In genomic region chr1:74771467-74771844, GRCm38 (mm10) we compare ENCODE assay signal across 7 mouse cellular contexts. TPM values are rescaled to one million over a fixed set of nuclear protein-coding genes. Genes with fewer than 3 reads are reported as not detected.
DNase-seq lines count a peak whose midpoint lies in the region; ATAC-seq lines count a peak whose summit lies in the region.

No protein-coding gene starts in this region.

- H3K4me3 ChIP-seq in lung, embryonic 15.5 days: peak overlapping the region; percentile 48
- H3K4me3 ChIP-seq in forebrain, embryonic 15.5 days: peak overlapping the region; percentile 48
- peak overlapping the region; percentile 37 for H3K4me3 ChIP-seq in liver, embryonic 12.5 days
- peak overlapping the region; percentile 49 for H3K4me3 ChIP-seq in stomach, embryonic 15.5 days (replicated peaks)

- H3K4me1 ChIP-seq in lung, embryonic 15.5 days: peaks cover 29% of the 10 kb centered on the region
- peaks cover 29% of the 10 kb centered on the region for H3K4me1 ChIP-seq in forebrain, embryonic 15.5 days
- peaks cover 10% of the 10 kb centered on the region for H3K4me1 ChIP-seq in liver, embryonic 12.5 days
- peaks cover 25% of the 10 kb centered on the region for H3K4me1 ChIP-seq in stomach, embryonic 15.5 days

- H3K27ac ChIP-seq in lung, embryonic 15.5 days: no peak overlapping the region
- H3K27ac ChIP-seq in forebrain, embryonic 15.5 days (replicated peaks): no peak overlapping the region
- no peak overlapping the region for H3K27ac ChIP-seq in liver, embryonic 12.5 days
- no peak overlapping the region for H3K27ac ChIP-seq in stomach, embryonic 15.5 days

- H3K27me3 ChIP-seq in lung, embryonic 15.5 days: peaks cover 77% of the 10 kb centered on the region
- peaks cover 83% of the 10 kb centered on the region for H3K27me3 ChIP-seq in forebrain, embryonic 15.5 days
- peaks cover 100% of the 10 kb centered on the region for H3K27me3 ChIP-seq in liver, embryonic 12.5 days (replicated peaks)
- peaks cover 65% of the 10 kb centered on the region for H3K27me3 ChIP-seq in stomach, embryonic 15.5 days (replicated peaks)

- H3K9ac ChIP-seq in lung, embryonic 15.5 days: no peak overlapping the region
- peak overlapping the region; percentile 35; the same call in 1 of the 2 replicates for H3K9ac ChIP-seq in forebrain, embryonic 15.5 days (replicated peaks)
- no peak overlapping the region for H3K9ac ChIP-seq in liver, embryonic 12.5 days
- H3K9ac ChIP-seq in stomach, embryonic 15.5 days: no peak overlapping the region

- no peaks in the 10 kb centered on the region for H3K36me3 ChIP-seq in lung, embryonic 15.5 days
- H3K36me3 ChIP-seq in forebrain, embryonic 15.5 days: no peaks in the 10 kb centered on the region
- H3K36me3 ChIP-seq in liver, embryonic 12.5 days: no peaks in the 10 kb centered on the region
- H3K36me3 ChIP-seq in stomach, embryonic 15.5 days: no peaks in the 10 kb centered on the region

- WGBS in lung, embryonic 15.5 days: 2% methylated on average over 20 of the region's 26 CpGs
- WGBS in forebrain, embryonic 15.5 days: under 1% methylated on average over 25 of the region's 26 CpGs
- 2% methylated on average over 17 of the region's 26 CpGs for WGBS in liver, embryonic 12.5 days (ENCODE audit: insufficient replicate concordance)
- under 1% methylated on average over 24 of the region's 26 CpGs for WGBS in stomach, embryonic 15.5 days

- peak; percentile 40; the same call in 1 of the 2 replicates for ATAC-seq in lung, embryonic 15.5 days (ENCODE audit: borderline replicate concordance, extremely low read depth, low FRiP score, low TSS enrichment)
- no peak for ATAC-seq in forebrain, embryonic 15.5 days (replicated peaks)
- no peak for ATAC-seq in liver, embryonic 12.5 days
- no peak for ATAC-seq in stomach, embryonic 15.5 days (ENCODE audit: insufficient read depth, low FRiP score, low read depth)

- no peak for DNase-seq in lung, postnatal 36 days
- DNase-seq in right cerebral cortex, postnatal 36 days (ENCODE audit: low spot score in 2 of 2): no peak
- DNase-seq in adrenal gland, adult 8-10 months: no peak

- H3K9me3 ChIP-seq in lung, embryonic 15.5 days: no peaks in the 10 kb centered on the region
- H3K9me3 ChIP-seq in forebrain, embryonic 15.5 days: no peaks in the 10 kb centered on the region
- no peaks in the 10 kb centered on the region for H3K9me3 ChIP-seq in liver, embryonic 12.5 days (replicated peaks)
- no peaks in the 10 kb centered on the region for H3K9me3 ChIP-seq in stomach, embryonic 15.5 days

- H3K4me2 ChIP-seq in lung, embryonic 15.5 days: peak overlapping the region; percentile 93
- H3K4me2 ChIP-seq in forebrain, embryonic 15.5 days (replicated peaks): peak overlapping the region; percentile 88
- peak overlapping the region; percentile 63 for H3K4me2 ChIP-seq in liver, embryonic 12.5 days
- peak overlapping the region; percentile 91 for H3K4me2 ChIP-seq in stomach, embryonic 15.5 days

RNA-seq across cellular contexts. Expression of gene Wnt6, which starts 0.2 kb away (rescaled TPM):
- 1.2 TPM in 2 replicates for polyA plus RNA-seq in lung, embryonic 15.5 days (2015; fragmentation: Nextera tagmentation; extraction: Ambion mirVana)
- 2.2 and 2.3 TPM in 2 replicates for polyA plus RNA-seq in forebrain, embryonic 15.5 days (2015; fragmentation: Nextera tagmentation; extraction: Ambion mirVana)
- polyA plus RNA-seq in liver, embryonic 12.5 days (2016; fragmentation: Nextera tagmentation; extraction: Ambion mirVana): 0.13 and 0.86 TPM in 2 replicates
- polyA plus RNA-seq in stomach, embryonic 15.5 days (2015; fragmentation: Nextera tagmentation; extraction: Ambion mirVana): 1.4 and 1.8 TPM in 2 replicates
- total RNA-seq in adrenal gland, adult 8-10 months (2022): 1 to 10 TPM; 3.9 to 6.6 (median 5.7) TPM

RNA-seq across cellular contexts. Expression of gene Wnt10a, which starts 19.9 kb away (rescaled TPM):
- polyA plus RNA-seq in lung, embryonic 15.5 days (2015; fragmentation: Nextera tagmentation; extraction: Ambion mirVana): 0.20 and 0.25 TPM in 2 replicates
- 0.50 and 0.80 TPM in 2 replicates for polyA plus RNA-seq in forebrain, embryonic 15.5 days (2015; fragmentation: Nextera tagmentation; extraction: Ambion mirVana)
- not detected in 2 replicates for polyA plus RNA-seq in liver, embryonic 12.5 days (2016; fragmentation: Nextera tagmentation; extraction: Ambion mirVana)
- polyA plus RNA-seq in stomach, embryonic 15.5 days (2015; fragmentation: Nextera tagmentation; extraction: Ambion mirVana): 2.6 and 3.5 TPM in 2 replicates
- 1 to 10 TPM in 1 of 4 experiments, under 1 TPM in 3; 0.58 to 1.0 (median 0.84) TPM for total RNA-seq in adrenal gland, adult 8-10 months (2022)

RNA-seq across cellular contexts. Expression of gene Prkag3, which starts 22.4 kb away (rescaled TPM):
- 0.34 and 0.57 TPM in 2 replicates for polyA plus RNA-seq in lung, embryonic 15.5 days (2015; fragmentation: Nextera tagmentation; extraction: Ambion mirVana)
- polyA plus RNA-seq in forebrain, embryonic 15.5 days (2015; fragmentation: Nextera tagmentation; extraction: Ambion mirVana): not detected in 2 replicates
- polyA plus RNA-seq in liver, embryonic 12.5 days (2016; fragmentation: Nextera tagmentation; extraction: Ambion mirVana): 0.13 TPM in 1 of 2 replicates, not detected in the other
- polyA plus RNA-seq in stomach, embryonic 15.5 days (2015; fragmentation: Nextera tagmentation; extraction: Ambion mirVana): 0.28 and 0.36 TPM in 2 replicates
- total RNA-seq in adrenal gland, adult 8-10 months (2022): 1 to 10 TPM in 1 of 4 experiments, under 1 TPM in 1, not detected in 2; 0.55 to 1.3 TPM

RNA-seq across cellular contexts. Expression of gene Cyp27a1, which starts 58.1 kb away (rescaled TPM):
- 3.0 TPM in 2 replicates for polyA plus RNA-seq in lung, embryonic 15.5 days (2015; fragmentation: Nextera tagmentation; extraction: Ambion mirVana)
- 0.91 and 1.6 TPM in 2 replicates for polyA plus RNA-seq in forebrain, embryonic 15.5 days (2015; fragmentation: Nextera tagmentation; extraction: Ambion mirVana)
- 2.3 and 2.8 TPM in 2 replicates for polyA plus RNA-seq in liver, embryonic 12.5 days (2016; fragmentation: Nextera tagmentation; extraction: Ambion mirVana)
- 6.1 and 7.9 TPM in 2 replicates for polyA plus RNA-seq in stomach, embryonic 15.5 days (2015; fragmentation: Nextera tagmentation; extraction: Ambion mirVana)
- total RNA-seq in adrenal gland, adult 8-10 months (2022): 10 to 100 TPM; 12.2 to 28.3 (median 14.8) TPM
